Mouse (Mus musculus) forebrain, embryonic 15.5 days (tissue): ENCODE results near the gene Ogfod2. TPM values are rescaled to one million over a fixed set of nuclear protein-coding genes. Genes with fewer than 3 reads are reported as not detected.

ENCODE experiments used
- ATAC-seq: fragments of 200-750 bp; cut with Nextera tagmentation; replicated peaks from 2 replicates; pipeline ENCODE4 v1.8.0; 2017; ENCODE audit warnings: mild to moderate bottlenecking, moderate TSS enrichment, moderate library complexity
- H3K27ac ChIP-seq: fragments of 300-500 bp; sonication (generic); replicated peaks from 2 replicates; pipeline ENCODE4 v1.5.1; 2015; ENCODE audit warnings: mild to moderate bottlenecking, inconsistent platforms
- H3K27me3 ChIP-seq: fragments of 300-500 bp; sonication (generic); 2 replicates; pipeline ENCODE4 v1.6.1; 2015; ENCODE audit warnings: inconsistent platforms
- H3K36me3 ChIP-seq: fragments of 300-500 bp; sonication (generic); 2 replicates; pipeline ENCODE4 v1.6.1; 2015; ENCODE audit warnings: mild to moderate bottlenecking, inconsistent platforms
- H3K4me1 ChIP-seq: fragments of 300-500 bp; sonication (generic); 2 replicates; pipeline ENCODE4 v1.6.1; 2015; ENCODE audit warnings: inconsistent platforms
- H3K4me2 ChIP-seq: fragments of 300-500 bp; sonication (generic); replicated peaks from 2 replicates; pipeline ENCODE4 v1.6.1; 2015; ENCODE audit warnings: mild to moderate bottlenecking, inconsistent platforms
- H3K4me3 ChIP-seq: fragments of 300-500 bp; sonication (generic); 2 replicates; pipeline ENCODE4 v1.5.1; 2015; ENCODE audit warnings: mild to moderate bottlenecking, inconsistent platforms
- H3K9ac ChIP-seq: fragments of 300-500 bp; sonication (generic); replicated peaks from 2 replicates; pipeline ENCODE4 v1.6.1; 2015; ENCODE audit warnings: mild to moderate bottlenecking, inconsistent platforms
- H3K9me3 ChIP-seq: fragments of 300-500 bp; sonication (generic); 2 replicates; pipeline ENCODE4 v1.6.1; 2016; ENCODE audit warnings: inconsistent platforms
- WGBS: fragments of 180-500 bp; shearing (Covaris S2); methylation state at CpG from one replicate; pipeline ENCODE4 v1.1.7; 2015; ENCODE audit warnings: mixed read lengths; 5-methylcytosine and 5-hydroxymethylcytosine counted together
- polyA plus RNA-seq: library from polyadenylated mRNA; unstranded; fragments of >200 nt; fragmentation: Nextera tagmentation; extraction: Ambion mirVana; gene quantifications from 2 replicates; pipeline ENCODE4 v1.2.1, GENCODE M21; 2015

The Ogfod2 gene
- polyA plus RNA-seq, 1 experiment from 2014 or later, result 34.7 TPM

- Histone ChIP-seq H3K4me3 (no peak overlapping the region), H3K4me1 (peaks cover 6% of the 10 kb centered on the region), H3K4me2 (no peak overlapping the region), H3K36me3 (peaks cover 62% of the 10 kb centered on the region), H3K9me3 (no peaks in the 10 kb centered on the region), H3K27me3 (no peaks in the 10 kb centered on the region), H3K9ac (no peak overlapping the region), H3K27ac (no peak overlapping the region)
- 90% methylated on average over 18 of the region's 18 CpGs for WGBS
- no peak for ATAC-seq
Measured at GRCm38 (mm10) chr5:124122357-124122756, 10.3 kb downstream of the Ogfod2 start.

- H3K36me3 ChIP-seq, result peaks cover 63% of the 10 kb centered on the region
- H3K9ac ChIP-seq, result no peak overlapping the region
- H3K27me3 ChIP-seq, result no peaks in the 10 kb centered on the region
- no peak overlapping the region for H3K4me2 ChIP-seq
- no peak overlapping the region for H3K27ac ChIP-seq
- 90% methylated on average over 11 of the region's 11 CpGs for WGBS
- H3K4me3 ChIP-seq, result no peak overlapping the region
- no peaks in the 10 kb centered on the region for H3K9me3 ChIP-seq
- H3K4me1 ChIP-seq, result no peaks in the 10 kb centered on the region
- no peak for ATAC-seq
Measured at GRCm38 (mm10) chr5:124125093-124125492, 13.0 kb downstream of the Ogfod2 start.

DNA sequence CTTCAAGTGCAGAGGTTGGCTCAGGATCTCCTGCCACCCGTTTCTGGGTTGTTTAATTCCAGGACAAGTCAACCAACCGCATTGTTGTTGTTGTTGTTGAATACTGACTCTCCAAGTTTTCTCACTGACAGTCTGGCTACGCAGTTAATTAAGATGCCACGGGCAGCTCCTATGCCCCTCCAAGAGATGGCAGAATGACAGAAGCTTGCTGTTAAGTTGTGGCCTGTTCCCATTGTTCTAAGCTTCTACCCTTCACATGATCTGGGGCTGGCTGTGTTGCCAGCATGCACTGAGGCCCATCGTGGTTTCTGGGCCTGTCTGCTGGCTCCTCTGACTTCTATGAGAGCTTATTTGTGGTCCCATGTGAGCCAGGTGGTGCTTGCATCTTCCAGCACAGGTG lies 22.2 kb downstream of the Ogfod2 start:
- Histone ChIP-seq H3K4me2 (no peak overlapping the region), H3K36me3 (peaks cover 35% of the 10 kb centered on the region), H3K9me3 (no peaks in the 10 kb centered on the region), H3K4me3 (no peak overlapping the region), H3K4me1 (no peaks in the 10 kb centered on the region), H3K9ac (no peak overlapping the region), H3K27me3 (no peaks in the 10 kb centered on the region), H3K27ac (no peak overlapping the region)
- WGBS, result 81% methylated on average over 5 of the region's 5 CpGs
- ATAC-seq, result no peak

GRCm38 (mm10) chr5:124138066-124138465 lies 26.0 kb downstream of the Ogfod2 start:
- no peak overlapping the region for H3K9ac ChIP-seq
- H3K27me3 ChIP-seq, result no peaks in the 10 kb centered on the region
- WGBS, result 79% methylated on average over 7 of the region's 7 CpGs
- H3K4me1 ChIP-seq, result no peaks in the 10 kb centered on the region
- H3K36me3 ChIP-seq, result peaks cover 33% of the 10 kb centered on the region
- H3K4me2 ChIP-seq, result no peak overlapping the region
- ATAC-seq, result no peak
- no peaks in the 10 kb centered on the region for H3K9me3 ChIP-seq
- no peak overlapping the region for H3K27ac ChIP-seq
- H3K4me3 ChIP-seq, result no peak overlapping the region

- WGBS, result 71% methylated on average over 5 of the region's 5 CpGs
- Histone ChIP-seq H3K9me3 (no peaks in the 10 kb centered on the region), H3K4me1 (no peaks in the 10 kb centered on the region), H3K4me3 (no peak overlapping the region), H3K27me3 (no peaks in the 10 kb centered on the region), H3K9ac (no peak overlapping the region), H3K27ac (no peak overlapping the region), H3K4me2 (no peak overlapping the region), H3K36me3 (peaks cover 8% of the 10 kb centered on the region; the same call in 1 of the 2 replicates)
- ATAC-seq, result no peak
Measured at GRCm38 (mm10) chr5:124149028-124149427, 36.9 kb downstream of the Ogfod2 start.

- H3K4me1 ChIP-seq, result no peaks in the 10 kb centered on the region
- ATAC-seq, result no peak
- no peak overlapping the region for H3K27ac ChIP-seq
- no peak overlapping the region for H3K4me3 ChIP-seq
- H3K9me3 ChIP-seq, result no peaks in the 10 kb centered on the region
- 82% methylated on average over 7 of the region's 7 CpGs for WGBS
- peaks cover 4% of the 10 kb centered on the region; the same call in 1 of the 2 replicates for H3K36me3 ChIP-seq
- H3K4me2 ChIP-seq, result no peak overlapping the region
- H3K9ac ChIP-seq, result no peak overlapping the region
- no peaks in the 10 kb centered on the region for H3K27me3 ChIP-seq
Measured at GRCm38 (mm10) chr5:124150895-124151294, 38.8 kb downstream of the Ogfod2 start.

GRCm38 (mm10) chr5:124152734-124153133 lies 40.6 kb downstream of the Ogfod2 start:
- 94% methylated on average over 4 of the region's 4 CpGs for WGBS
- ATAC-seq, result no peak
- Histone ChIP-seq H3K27me3 (no peaks in the 10 kb centered on the region), H3K27ac (no peak overlapping the region), H3K36me3 (peaks cover 4% of the 10 kb centered on the region; the same call in 1 of the 2 replicates), H3K4me2 (no peak overlapping the region), H3K9me3 (no peaks in the 10 kb centered on the region), H3K4me3 (no peak overlapping the region), H3K9ac (no peak overlapping the region), H3K4me1 (no peaks in the 10 kb centered on the region)

DNA sequence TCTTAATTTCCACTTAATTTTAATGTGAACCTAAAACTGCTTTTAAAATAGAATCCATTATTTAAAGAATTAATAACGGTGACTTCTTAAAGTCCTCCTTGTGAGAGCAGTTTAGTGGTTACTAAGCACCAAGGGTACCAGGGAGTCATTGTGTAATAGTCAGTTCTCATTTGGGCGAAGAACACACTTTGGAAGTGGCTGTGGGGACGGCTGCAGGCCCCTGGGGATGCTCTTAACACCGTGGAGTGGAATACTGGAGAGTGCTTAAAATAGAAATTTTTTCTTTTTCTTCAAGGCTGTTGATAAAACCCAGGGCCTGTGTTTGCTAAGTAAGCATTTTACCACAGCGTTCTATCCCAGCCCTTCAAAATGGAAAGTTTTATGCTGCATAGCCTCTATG lies 43.8 kb downstream of the Ogfod2 start:
- no peak for ATAC-seq
- Histone ChIP-seq H3K36me3 (no peaks in the 10 kb centered on the region), H3K4me1 (no peaks in the 10 kb centered on the region), H3K27ac (no peak overlapping the region), H3K9ac (no peak overlapping the region), H3K9me3 (no peaks in the 10 kb centered on the region), H3K4me2 (no peak overlapping the region), H3K4me3 (no peak overlapping the region), H3K27me3 (no peaks in the 10 kb centered on the region)
- WGBS, result 81% methylated on average over 5 of the region's 5 CpGs

GRCm38 (mm10) chr5:124158305-124158704 lies 46.2 kb downstream of the Ogfod2 start:
- Histone ChIP-seq H3K4me2 (no peak overlapping the region), H3K27me3 (no peaks in the 10 kb centered on the region), H3K4me3 (no peak overlapping the region), H3K36me3 (no peaks in the 10 kb centered on the region), H3K9ac (no peak overlapping the region), H3K4me1 (peaks cover 15% of the 10 kb centered on the region), H3K27ac (no peak overlapping the region), H3K9me3 (no peaks in the 10 kb centered on the region)
- WGBS, result 77% methylated on average over 4 of the region's 4 CpGs
- no peak for ATAC-seq

DNA sequence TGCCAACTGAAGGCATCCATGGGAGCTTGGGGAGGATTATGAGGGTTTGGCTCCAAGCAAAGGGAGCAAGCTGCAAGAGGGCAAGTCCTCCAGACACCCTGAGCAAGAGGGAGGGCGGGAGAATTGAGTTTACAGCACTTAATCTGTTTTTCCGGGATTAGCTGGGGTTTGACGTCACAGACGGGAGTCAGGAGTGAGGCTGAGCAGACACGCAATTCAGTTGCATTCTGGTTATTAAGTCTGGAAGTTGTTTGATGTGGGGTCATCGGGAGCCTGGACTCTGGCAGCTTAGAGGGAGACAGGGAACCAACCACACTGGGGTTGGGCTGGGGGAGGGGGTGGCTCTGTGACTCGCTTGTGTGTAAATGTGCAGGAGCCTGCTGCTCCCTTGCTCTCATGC lies 47.4 kb downstream of the Ogfod2 start:
- no peak overlapping the region for H3K9ac ChIP-seq
- 37% methylated on average over 7 of the region's 7 CpGs for WGBS
- ATAC-seq, result no peak

DNA sequence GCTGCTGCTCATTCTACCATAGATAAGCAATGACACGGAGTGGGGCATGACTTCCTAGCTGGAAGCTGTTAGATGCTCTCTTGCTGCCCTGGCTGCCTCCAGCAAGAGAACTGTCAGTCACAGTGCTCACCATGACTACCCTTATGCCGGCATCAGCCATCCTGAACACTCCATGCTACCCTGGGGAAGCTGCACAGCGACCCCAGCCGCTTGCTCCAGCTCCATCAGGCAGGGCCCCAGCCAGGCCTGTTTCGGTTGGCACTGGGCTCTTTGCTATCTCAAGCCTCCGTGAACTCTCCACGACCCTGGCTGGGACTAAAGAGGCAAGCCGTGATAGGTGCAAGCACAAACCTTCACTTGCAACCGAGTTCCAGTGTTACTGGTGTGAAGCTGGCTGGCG lies 49.7 kb downstream of the Ogfod2 start:
- 55% methylated on average over 10 of the region's 10 CpGs for WGBS
- peak; percentile 20; the same call in 1 of the 2 replicates for ATAC-seq
- H3K9ac ChIP-seq, result no peak overlapping the region
- H3K4me1 ChIP-seq, result peaks cover 49% of the 10 kb centered on the region
- H3K36me3 ChIP-seq, result no peaks in the 10 kb centered on the region
- no peak overlapping the region for H3K27ac ChIP-seq
- no peak overlapping the region for H3K4me3 ChIP-seq
- no peak overlapping the region for H3K4me2 ChIP-seq
- no peaks in the 10 kb centered on the region for H3K9me3 ChIP-seq
- H3K27me3 ChIP-seq, result no peaks in the 10 kb centered on the region

More for the DNA sequence above, 47.4 kb downstream of the Ogfod2 start:
- no peaks in the 10 kb centered on the region for H3K27me3 ChIP-seq
- no peak overlapping the region for H3K4me3 ChIP-seq
- H3K9me3 ChIP-seq, result no peaks in the 10 kb centered on the region
- H3K4me1 ChIP-seq, result peaks cover 26% of the 10 kb centered on the region
- no peak overlapping the region for H3K27ac ChIP-seq
- no peaks in the 10 kb centered on the region for H3K36me3 ChIP-seq
- no peak overlapping the region for H3K4me2 ChIP-seq

- Histone ChIP-seq H3K27ac (no peak overlapping the region), H3K9ac (no peak overlapping the region), H3K4me2 (no peak overlapping the region), H3K4me1 (peaks cover 57% of the 10 kb centered on the region), H3K4me3 (no peak overlapping the region), H3K36me3 (no peaks in the 10 kb centered on the region), H3K27me3 (no peaks in the 10 kb centered on the region), H3K9me3 (no peaks in the 10 kb centered on the region)
- ATAC-seq, result peak; percentile 60
- 28% methylated on average over 5 of the region's 5 CpGs for WGBS
Measured at GRCm38 (mm10) chr5:124162577-124162976, 50.5 kb downstream of the Ogfod2 start.

DNA sequence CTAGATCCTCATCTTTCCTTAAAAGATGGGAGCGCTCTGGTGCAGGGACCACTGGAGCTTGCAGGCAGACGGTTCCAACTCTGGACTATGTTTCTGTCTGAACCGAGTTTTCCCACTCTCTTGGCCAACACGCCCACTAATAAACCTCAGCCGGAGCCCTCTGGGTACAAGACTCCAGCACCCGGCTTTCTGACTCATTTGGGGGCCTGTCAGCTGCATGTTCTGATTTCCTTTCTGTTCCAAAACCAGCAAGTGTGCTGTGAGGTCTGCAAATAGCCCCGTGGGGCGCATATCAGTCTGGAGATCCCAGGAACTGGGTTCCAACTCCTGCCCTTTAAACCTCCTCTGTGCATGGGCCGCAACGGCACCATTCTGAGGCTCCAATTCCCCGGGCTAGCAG lies 51.3 kb downstream of the Ogfod2 start:
- peaks cover 61% of the 10 kb centered on the region for H3K4me1 ChIP-seq
- H3K9me3 ChIP-seq, result no peaks in the 10 kb centered on the region
- no peak overlapping the region for H3K4me2 ChIP-seq
- H3K9ac ChIP-seq, result no peak overlapping the region
- 86% methylated on average over 11 of the region's 11 CpGs for WGBS
- ATAC-seq, result no peak
- H3K27me3 ChIP-seq, result no peaks in the 10 kb centered on the region
- H3K4me3 ChIP-seq, result no peak overlapping the region
- no peak overlapping the region for H3K27ac ChIP-seq
- no peaks in the 10 kb centered on the region for H3K36me3 ChIP-seq
